Mouse (Mus musculus): ENCODE results near the gene Dnajc27. TPM values are rescaled to one million over a fixed set of nuclear protein-coding genes. Genes with fewer than 3 reads are reported as not detected.

Dnajc27 gene
- total RNA-seq, 2 experiments from 2014 or later: 86.7 to 87.9 TPM

DNA sequence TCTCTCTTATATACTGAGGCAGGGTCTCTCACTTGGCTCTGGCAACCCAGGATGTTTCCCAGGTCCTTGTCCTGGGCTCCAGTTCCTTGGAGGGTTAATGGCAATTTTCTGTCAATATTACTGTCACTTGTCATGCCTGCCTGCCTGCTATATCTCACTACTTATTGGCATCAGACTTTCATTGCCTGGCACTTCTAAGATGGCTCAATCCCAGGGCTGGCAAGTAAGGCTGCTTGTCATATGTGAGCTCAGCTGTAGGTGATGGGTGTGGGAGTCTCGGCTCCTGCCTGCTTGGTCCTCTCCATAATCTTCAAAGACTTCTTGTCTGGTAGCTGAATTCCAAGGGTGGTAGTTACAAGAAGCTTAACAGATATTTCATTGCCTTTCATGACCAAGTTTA is 4.3 kb upstream of the Dnajc27 start:
- DNase-seq (ENCODE audit: extremely low spot score in 1 of 2, low spot score in 1 of 2): no peak

DNA sequence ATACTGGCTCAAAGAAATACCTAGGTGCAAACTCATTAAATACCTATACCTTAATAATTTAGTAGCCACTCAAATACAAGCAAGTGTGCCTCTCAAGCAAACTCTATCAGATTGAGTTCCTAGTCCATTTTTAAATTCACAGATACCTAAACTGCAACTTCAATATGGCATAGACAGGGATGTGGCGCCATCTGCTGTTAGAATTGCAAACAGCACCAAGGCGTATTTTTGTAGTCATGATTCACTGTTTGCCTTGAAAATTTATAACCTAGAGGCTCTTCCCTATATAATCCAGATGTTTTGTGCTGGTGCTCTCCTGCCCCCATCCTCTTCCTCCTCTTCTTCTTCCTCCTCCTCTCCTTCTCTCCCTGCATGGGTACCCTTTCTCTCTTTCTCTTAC is 2.1 kb upstream of the Dnajc27 start:
- DNase-seq (ENCODE audit: extremely low spot score in 1 of 2, low spot score in 1 of 2): peak; percentile 79 to 97

DNA sequence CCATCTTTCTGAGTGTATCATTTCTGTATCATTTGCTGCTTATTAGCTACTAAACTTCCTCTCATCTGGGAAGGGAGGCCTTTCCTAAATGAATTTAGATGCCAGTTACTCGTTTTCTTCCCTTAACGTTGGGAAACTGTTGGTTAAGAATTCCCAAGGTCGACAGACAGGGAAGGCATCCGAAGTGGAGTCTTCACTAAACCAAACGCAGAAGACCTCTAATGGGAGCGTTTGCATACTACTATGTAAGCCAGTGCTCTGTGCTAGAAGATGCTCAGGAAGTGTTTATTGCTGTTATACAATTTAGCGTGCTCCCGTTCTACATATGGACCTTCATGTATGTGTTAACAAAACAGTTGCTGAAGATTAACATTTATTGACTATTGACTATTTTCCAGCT is 1.1 kb downstream of the Dnajc27 start:
- DNase-seq (ENCODE audit: extremely low spot score in 1 of 2, low spot score in 1 of 2): no peak

DNA sequence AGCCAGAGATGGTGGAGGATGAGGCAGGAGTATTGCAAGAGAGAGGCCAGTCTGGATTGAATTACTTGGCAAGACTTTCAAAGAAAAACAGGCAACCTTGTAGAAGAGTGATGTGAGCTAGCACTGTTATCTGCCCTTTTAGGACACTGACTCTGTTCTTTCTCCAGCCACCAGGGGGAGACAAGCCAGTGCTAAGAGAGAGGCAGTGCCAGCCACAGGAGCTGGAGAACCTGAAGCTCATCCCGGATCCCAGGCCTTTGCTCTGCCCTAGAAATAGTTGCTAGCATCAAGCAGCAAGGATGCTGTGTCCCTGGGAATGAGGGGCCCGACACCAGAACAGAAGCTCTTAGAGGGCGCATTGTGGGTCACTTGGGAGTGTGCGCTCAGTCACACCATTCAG is 25.0 kb downstream of the Dnajc27 start:
- peak; percentile 41 to 81 for DNase-seq (ENCODE audit: extremely low spot score in 1 of 2, low spot score in 1 of 2)

DNA sequence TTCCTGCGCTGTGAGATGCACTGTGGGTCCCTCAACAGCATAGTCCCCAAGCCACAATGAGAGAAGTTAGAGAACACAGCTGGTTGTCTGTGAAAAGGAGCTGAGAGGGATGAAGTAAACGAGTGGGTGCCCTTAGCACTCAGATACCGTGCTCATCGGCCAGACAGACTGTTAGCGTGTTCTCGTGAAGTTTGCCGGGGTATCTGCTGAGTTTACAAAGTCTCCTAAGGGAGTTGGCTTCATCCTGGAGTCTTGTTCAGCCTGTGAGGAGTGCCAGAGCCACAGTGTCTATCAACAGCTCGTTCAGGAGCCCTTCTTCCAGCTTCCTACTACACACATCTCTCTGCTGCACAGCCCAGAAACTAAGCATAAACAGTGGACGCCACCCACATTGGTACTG is 33.7 kb downstream of the Dnajc27 start:
- no peak for DNase-seq (ENCODE audit: extremely low spot score in 1 of 2, low spot score in 1 of 2)

DNA sequence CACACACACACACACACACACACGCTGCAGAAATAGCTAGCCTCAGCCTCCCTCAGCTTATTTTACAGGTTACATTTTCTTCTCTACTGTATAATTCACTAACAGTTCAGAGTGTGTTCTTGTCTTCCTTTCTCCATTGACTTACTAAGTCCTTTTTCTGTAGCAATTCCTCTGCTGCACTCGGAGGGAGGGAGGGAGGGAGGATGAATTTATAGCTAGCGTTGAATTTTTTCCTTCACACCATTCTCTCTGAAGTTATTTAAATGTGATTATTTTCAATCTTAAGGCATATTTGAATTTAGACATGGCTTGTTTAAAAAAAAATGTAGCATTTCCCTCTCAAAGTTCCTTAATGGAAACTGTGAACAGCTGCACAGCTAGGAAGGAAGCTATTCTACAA is 34.8 kb downstream of the Dnajc27 start:
- DNase-seq (ENCODE audit: extremely low spot score in 1 of 2, low spot score in 1 of 2): no peak

DNA sequence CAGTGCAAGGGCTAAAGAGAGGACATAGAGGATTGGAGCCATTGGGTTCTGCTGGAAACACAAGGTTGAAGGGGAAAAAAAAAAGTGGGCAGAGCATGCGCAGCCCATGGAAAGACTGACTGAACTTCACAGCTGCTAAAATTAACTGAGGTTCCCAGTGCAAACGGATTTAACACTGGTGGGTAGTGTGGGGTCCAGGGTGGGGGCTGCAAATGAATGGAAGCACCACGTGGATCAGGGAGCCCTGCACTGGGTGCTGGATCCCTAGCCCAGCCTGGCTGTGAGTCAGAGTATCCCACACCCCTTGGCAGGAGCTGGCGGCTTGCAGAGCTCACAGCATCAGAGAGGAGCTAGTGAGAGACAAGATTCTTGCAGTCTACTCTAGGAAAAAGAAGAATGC is 35.2 kb downstream of the Dnajc27 start:
- no peak for DNase-seq (ENCODE audit: extremely low spot score in 1 of 2, low spot score in 1 of 2)

DNA sequence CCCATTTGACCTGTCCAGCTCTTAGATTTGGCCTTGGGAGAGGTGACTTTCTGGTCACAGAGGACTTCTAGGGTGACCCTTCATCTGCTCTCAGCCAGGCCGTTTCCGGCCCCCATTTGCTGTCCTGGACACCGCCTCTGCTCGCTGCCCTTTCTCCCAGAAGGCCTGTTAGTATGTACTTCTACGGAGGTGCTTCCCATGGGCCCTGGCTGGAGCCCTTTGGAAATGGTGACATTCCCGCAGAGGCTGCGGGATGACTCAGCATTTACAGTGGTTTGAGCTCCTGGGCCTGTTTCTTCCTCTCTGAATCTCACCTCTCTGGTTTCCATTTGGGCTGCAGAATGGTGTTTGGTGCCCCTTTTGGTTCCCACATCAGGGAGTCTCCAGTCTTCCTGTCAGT is 45.0 kb downstream of the Dnajc27 start:
- no peak for DNase-seq (ENCODE audit: extremely low spot score in 1 of 2, low spot score in 1 of 2)

DNA sequence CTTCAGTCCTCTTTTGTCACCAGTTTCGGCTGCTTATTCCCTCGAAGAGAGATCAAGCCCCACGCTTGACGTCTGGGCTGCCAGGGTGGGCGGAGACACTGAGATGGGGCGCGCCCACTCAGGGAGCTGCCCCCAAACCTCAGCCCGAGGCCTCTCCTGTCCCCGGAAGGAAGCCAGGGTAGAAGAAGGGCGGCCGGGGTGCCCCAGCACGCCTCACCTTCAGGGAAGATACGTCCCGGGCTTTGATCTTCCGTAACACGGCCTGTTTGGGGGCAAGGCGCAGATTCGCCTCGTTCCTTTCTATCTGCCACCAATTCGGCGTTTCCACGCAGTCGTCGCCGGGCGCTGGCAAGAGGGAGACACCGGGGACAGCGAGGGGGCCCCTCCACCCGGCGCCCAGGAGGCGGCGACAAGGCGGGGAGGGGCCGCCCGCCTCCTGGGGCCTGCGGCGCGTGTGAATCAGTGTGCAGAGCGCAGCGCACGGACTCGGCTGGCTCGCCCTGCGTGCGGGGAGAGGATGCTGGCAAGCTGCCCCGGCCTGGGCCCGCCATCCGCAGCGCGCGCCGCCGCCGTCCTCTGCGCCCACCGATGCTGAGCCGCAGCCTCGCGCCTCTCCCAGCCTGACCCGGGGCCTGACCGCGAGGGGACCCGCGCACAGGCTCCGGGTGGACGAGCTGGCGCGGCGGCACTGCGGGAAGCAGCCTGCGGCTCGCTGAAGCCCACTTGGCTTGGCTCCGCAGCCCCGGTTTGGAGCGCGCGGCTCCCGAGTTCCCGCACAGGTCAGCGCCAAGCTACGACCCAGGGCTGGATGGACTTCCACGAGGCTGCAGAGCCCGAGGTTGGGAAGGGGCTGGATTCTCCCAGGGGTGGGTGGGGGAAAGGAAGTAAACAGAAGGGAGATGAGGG is 50.8 kb downstream of the Dnajc27 start, which contains the start of gene Adcy3:
Adcy3 (plus strand) TSS at position 163 of the 906 bp plus-strand sequence.
- peak; percentile 66 to 68 for DNase-seq (ENCODE audit: extremely low spot score in 1 of 2, low spot score in 1 of 2)

DNA sequence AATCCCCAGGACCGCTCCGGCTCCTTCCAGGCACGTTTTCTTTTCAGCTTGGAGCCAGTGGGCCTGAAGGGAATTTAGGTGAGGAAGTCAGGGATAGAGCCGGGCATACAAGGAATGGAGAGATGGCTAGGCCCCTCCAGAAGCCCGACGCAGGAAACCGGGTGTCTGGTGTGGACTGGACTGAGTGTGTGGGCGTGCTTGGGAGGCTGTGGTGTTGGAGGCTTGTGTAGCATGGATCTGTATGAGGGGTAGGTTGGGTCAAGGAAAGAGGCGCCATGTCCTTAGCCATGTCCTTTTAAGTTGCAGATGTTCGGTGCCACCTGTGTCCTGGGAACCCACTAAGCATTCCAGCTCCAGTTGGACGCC is 51.4 kb downstream of the Dnajc27 start:
- peak in 1 of 2 experiments; percentile 19 for DNase-seq (ENCODE audit: extremely low spot score in 1 of 2, low spot score in 1 of 2)

DNA sequence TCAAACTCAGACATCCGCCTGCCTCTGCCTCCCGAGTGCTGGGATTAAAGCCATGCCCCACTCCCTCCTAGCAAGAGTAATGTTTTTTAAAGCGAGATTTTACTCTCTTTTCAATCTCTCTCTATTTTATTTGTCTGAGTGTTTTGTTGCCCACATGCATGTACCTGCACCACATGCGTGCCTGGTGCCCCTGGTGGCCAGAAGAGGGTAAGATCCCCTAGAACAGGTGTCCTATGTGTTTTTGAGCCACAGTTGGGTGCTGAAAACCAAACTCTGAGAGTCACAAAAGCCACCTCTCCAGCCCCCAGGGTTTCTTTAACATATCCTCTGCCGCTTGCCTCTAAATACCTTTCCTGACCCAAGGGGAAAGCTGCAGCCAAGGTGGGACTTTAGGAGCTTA is 60.8 kb downstream of the Dnajc27 start:
- DNase-seq (ENCODE audit: extremely low spot score in 1 of 2, low spot score in 1 of 2): no peak

DNA sequence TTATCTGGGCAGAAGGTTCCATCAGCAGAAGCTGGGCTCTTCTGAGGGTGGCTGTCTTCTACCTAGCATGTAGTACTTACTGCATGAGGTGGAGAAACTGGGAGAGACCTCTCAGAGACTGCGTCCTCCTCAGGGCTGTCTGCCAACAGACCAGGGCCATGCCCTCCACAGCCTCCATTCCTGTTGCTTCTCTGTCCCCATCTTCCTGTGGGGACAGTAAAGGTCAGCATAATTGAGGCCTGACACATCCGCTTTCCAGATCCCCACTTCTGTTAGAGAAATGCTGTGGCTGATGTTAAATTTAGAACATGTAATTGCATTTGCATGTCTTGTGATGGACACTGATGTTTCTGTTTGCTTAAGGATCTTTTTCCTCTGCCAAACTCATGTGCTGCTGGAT is 68.6 kb downstream of the Dnajc27 start:
- DNase-seq (ENCODE audit: extremely low spot score in 1 of 2, low spot score in 1 of 2): no peak

DNA sequence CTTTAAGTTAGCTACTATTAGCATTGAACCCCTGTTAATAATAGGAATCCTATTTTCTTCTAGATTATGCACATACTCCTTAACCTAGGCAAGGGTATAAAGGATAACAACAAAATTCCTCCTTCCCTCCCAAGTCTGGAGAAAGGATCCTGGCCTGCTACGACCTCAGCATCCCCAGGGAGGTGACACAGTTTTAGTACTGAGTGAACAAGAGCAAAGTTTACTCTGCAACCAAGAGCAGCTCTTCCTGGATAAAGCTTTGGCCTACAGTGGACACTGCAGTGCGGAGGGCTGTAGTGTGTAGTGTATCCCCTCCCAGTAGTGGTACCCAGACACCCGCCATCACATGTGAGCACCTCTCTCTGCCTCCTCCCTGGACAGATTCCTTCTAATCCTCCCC is 69.6 kb downstream of the Dnajc27 start:
- no peak for DNase-seq (ENCODE audit: extremely low spot score in 1 of 2, low spot score in 1 of 2)

DNA sequence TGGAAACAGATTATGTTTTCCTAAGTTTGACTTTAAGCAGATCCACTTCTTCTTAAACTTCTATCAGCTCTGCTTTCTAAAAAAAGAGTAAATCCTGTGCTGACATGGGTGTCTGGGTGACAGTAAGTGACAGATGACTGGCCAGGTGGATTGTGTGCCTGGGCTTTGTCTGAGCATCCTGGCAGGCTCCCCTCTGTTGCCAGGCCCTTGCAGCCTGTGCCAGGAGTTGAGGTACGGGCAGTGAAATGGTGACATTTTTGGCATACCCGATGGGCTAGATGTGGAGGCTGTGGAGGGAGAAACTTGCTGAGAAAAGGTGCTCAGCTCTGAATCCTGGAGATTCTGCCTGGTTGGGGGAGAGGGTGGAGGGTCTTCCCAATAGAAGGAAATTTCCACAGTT is 75.1 kb downstream of the Dnajc27 start:
- no peak for DNase-seq (ENCODE audit: extremely low spot score in 1 of 2, low spot score in 1 of 2)

DNA sequence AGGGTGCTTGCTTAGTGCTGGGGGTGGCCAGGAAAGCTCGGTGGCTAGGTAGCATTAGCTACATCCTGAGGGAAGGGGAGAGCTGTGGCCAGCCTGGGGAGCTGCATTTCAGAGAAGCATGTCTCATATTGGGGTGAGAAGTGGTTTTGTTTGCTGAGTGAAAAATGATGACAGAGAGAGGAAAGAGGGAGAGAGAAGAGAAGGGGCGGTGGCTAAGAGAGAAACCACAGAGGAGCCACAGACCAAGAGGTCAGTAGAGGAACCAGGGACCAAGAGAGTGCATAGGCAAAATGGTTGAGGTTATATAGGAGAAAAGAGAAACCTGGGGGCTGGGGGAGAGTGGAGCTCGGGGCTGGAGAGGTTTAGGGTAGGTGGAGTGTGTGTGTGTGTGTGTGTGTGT is 75.8 kb downstream of the Dnajc27 start:
- no peak for DNase-seq (ENCODE audit: extremely low spot score in 1 of 2, low spot score in 1 of 2)

DNA sequence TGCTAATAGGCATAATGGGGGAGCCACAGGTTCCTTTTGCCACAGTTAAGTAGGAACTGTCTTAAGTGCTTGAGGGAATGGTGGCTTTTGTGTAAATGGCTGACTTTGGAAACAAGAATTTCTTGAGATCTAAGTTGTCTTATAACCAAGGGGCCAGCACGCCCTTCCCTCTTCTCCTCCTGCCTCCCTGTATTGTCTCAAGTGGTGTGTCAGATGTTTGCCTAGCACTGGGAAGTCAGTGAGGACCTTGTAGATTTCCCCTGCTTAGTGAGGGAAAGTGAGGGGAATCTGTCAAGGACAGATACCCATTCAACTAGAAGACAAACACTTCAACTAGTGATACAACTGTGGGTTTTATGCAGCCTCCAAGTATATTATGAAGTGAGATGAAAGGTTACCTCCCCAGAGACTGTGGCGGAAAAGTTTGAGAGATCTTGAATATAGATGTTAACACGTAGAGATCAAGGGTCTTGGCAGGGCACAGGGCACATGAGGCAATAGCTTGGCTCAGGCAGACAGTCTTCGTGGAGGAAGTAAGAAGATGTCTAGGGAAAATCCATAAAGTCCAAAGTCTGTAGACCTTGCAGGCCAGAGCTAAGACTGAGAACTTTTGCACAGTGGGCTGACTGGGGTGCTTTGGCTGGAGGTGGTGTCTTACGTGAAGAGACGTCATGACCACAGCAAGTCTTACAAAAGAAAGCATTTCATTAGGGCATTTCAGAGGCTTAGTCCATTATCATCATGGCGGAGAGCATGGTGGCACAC is 76.7 kb downstream of the Dnajc27 start:
- no peak for DNase-seq (ENCODE audit: extremely low spot score in 1 of 2, low spot score in 1 of 2)

Other genes with a start within 250 kb of the Dnajc27 start
- 1 to 10 TPM; 3.0 to 3.2 TPM for gene Pomc, start 127.6 kb upstream of the Dnajc27 start, total RNA-seq (2021)
- 10 to 100 TPM; 85.6 to 91.8 TPM for gene Efr3b, start 43.7 kb upstream of the Dnajc27 start, total RNA-seq (2021)
- 10 to 100 TPM; 50.4 to 51.7 TPM for gene Adcy3, start 50.5 kb downstream of the Dnajc27 start, total RNA-seq (2021)
- 10 to 100 TPM in 1 of 2 experiments, 1 to 10 TPM in 1; 8.5 to 10.1 TPM for gene Ptrhd1, start 151.4 kb downstream of the Dnajc27 start, total RNA-seq (2021)
- 1 to 10 TPM; 3.4 to 4.6 TPM for gene Cenpo, start 151.7 kb downstream of the Dnajc27 start, total RNA-seq (2021)

Measured in layer of hippocampus, postnatal 25 days (tissue).